Mouse (Mus musculus): ENCODE results near the gene Bicdl1.
A peak's percentile ranks its signal among the peaks of the same experiment; 100 is the strongest.

Gene Bicdl1

DNA sequence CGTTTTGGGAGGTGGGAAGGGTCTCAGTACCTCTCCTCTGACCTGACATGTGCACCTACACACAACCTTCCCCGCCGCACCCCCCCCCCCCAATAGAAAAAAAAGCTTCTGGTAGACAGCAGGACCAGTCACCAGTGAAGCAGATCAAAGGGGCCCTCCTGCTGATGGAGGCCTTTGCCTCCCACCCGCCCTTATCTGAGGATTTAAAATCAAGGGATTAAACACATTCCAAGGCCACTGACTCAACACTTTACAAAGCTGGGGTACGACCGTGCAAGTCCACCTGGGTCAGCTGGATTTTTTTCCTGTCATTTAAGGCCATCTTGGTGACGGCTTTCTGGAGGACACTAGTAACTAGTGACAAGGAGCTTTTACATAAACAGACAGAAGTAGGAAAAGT, 63.5 kb downstream of the Bicdl1 start:
- DNase-seq (ENCODE audit: low read depth, low spot score): no peak

DNA sequence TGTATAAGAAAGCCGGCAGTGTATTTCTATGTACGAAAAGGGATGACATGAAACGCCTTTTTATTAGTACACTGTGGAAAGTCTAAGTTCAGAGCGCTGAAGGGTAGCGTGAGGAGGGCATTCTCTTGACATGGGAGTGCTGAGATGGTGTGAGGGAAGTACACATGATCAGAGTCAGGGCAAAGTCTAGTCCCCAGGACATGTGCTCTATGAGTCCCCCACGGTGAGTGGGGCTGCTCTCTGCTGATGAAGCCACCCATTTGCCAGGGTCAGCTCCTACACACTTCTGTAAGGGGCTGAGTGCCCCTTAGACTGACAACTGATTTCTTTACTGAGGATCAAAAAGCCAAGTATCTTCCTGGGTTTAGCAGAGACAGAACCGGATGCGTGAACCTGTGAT, 64.2 kb downstream of the Bicdl1 start:
- DNase-seq (ENCODE audit: low read depth, low spot score): no peak

DNA sequence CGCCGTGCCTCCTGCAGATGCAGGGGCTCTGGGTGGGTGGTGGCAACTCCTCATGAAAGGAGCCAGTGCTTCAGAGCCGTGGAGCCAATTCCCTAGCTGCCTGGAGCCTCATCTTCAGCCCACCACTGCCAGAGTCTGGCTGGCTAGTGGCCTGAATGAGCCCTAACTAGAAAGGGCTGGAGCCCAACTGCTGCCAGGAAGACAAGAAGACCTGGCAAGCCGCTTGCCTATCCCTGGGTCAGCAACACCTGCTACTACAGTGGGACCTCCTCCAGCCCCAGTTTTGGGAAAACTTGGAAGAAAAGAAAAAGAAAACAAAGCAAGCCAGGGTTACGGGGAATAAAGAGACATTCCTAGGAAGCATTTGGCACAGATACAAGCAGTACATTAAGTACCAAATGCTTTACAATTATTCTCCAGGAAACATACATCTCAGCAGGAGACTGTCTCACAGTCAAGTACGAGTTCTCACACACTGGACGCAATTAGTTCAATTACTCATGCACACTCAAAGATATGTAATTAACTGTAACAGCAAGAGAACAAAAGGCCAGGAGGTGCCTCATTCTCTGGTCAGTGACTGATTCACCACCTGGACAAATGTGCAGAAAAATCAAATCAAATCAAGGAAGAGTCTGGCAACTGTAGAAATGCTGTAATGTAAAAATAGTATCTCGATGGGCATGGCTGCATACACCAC, 64.9 kb downstream of the Bicdl1 start:
- DNase-seq (ENCODE audit: low read depth, low spot score): no peak

GRCm38 (mm10) chr5:115662658-115663057, 68.8 kb downstream of the Bicdl1 start:
- DNase-seq (ENCODE audit: low read depth, low spot score): no peak

- no peak for DNase-seq (ENCODE audit: low read depth, low spot score)
These were observed 73.1 kb downstream of the Bicdl1 start for GRCm38 (mm10) chr5:115658352-115658751.

DNA sequence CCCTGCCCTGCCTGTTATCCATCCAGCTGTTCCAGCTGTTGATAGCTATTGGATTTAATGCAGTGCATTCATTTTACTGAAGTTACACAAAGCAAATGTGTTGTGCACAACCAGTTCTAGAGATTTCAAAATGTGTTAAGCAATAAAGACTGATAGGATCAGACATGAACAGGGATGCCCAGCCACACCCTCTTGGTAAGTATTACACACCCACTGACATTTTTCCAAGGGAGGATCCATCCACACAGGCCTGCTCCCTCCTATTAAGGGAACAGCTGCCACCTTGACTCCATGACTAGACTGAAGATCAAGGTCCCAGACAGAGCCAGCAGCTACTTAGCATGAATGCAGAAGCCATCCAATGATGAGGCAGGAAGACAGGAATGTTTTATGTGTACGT, 74.2 kb downstream of the Bicdl1 start:
- no peak for DNase-seq (ENCODE audit: low read depth, low spot score)

- no peak for DNase-seq (ENCODE audit: low read depth, low spot score)
These were observed 74.7 kb downstream of the Bicdl1 start for GRCm38 (mm10) chr5:115656677-115657076.

- DNase-seq (ENCODE audit: low read depth, low spot score): no peak
These were observed 77.6 kb downstream of the Bicdl1 start for GRCm38 (mm10) chr5:115653776-115654175.

GRCm38 (mm10) chr5:115652681-115653575, 78.5 kb downstream of the Bicdl1 start:
- peak; percentile 95 for DNase-seq (ENCODE audit: low read depth, low spot score)

- DNase-seq (ENCODE audit: low read depth, low spot score): no peak
These were observed 79.6 kb downstream of the Bicdl1 start for GRCm38 (mm10) chr5:115651821-115652220.

DNA sequence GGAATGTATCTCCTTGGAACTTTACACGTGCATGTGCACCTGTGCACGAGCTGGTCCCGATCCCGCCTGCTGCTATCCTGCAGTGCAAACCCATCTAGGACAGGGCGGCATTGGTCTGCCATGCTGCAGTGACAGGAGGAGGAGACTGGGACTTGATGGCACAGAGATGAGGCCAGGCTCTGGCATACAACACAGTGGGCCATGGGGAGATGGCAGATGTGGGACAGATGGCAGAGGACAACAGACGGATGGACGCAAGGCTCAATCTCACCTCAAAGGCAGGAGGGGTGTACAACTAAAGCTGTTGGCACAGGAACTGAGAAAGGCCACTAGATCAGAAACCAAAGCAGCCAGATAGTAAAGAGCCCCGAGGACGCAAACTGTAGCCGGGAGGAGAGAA, 80.5 kb downstream of the Bicdl1 start:
- no peak for DNase-seq (ENCODE audit: low read depth, low spot score)

DNA sequence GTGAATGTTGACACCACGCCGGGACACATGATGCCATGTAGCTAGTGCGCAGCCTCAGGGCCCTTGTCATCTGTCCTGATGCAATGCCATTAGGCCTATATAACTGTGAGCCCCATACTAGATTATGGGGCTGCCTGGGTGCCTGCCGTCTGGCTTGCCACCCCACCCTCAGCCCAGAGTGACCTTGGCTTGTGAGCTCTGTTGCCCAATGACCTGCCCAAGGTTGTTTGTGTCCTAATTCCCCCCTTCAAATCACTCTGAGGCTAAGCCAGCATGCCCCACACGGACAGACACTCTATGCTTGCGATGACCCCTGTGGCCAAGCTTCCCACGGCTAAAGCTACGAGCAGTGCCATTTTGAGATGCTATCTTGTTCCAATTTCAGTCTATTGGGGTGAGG, 81.7 kb downstream of the Bicdl1 start:
- no peak for DNase-seq (ENCODE audit: low read depth, low spot score)

DNA sequence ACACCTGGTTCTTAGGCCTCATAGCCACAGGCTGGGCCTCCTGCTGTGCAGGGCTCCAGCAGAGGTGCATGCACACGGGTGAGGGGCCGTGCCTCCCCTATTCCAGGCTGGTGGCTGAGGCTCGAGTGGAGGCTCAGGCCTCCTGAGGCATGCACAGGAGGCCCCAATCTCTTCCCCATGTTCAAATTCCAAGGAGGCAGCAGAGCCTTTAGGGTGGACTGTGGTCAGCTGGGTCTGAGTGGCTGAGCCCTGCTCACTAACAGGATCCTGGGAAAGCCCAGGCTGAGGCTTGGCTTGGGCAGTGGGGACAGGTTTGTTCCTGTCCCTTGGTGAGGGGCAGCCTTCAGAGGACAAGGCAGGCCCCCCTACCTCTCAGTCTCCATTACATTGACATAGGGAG, 82.5 kb downstream of the Bicdl1 start:
- DNase-seq (ENCODE audit: low read depth, low spot score): no peak

GRCm38 (mm10) chr5:115644192-115644591, 87.2 kb downstream of the Bicdl1 start:
- DNase-seq (ENCODE audit: low read depth, low spot score): no peak

GRCm38 (mm10) chr5:115635536-115635935, 95.9 kb downstream of the Bicdl1 start:
- DNase-seq (ENCODE audit: low read depth, low spot score): no peak

GRCm38 (mm10) chr5:115634046-115634445, 97.4 kb downstream of the Bicdl1 start:
- DNase-seq (ENCODE audit: low read depth, low spot score): no peak

DNA sequence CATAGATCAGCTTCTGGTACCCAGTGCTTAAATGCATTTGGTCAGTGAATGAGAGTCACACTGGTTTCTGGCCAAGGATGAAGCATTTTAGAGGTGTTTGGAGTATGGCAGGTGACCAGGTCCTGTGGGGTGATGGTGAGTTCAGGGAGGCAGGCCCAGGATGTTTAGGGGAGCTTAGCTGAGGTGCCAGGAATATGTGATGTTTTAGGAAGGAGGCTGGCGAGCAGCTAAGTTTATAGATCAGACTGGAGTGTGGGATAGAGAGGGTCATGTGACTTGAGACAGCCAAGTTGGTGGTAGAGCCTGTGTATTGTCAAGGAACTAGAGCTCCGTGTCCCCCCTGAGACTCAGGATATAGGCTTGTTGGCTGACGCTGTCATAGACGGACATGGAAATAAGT, 98.4 kb downstream of the Bicdl1 start:
- DNase-seq (ENCODE audit: low read depth, low spot score): no peak

DNA sequence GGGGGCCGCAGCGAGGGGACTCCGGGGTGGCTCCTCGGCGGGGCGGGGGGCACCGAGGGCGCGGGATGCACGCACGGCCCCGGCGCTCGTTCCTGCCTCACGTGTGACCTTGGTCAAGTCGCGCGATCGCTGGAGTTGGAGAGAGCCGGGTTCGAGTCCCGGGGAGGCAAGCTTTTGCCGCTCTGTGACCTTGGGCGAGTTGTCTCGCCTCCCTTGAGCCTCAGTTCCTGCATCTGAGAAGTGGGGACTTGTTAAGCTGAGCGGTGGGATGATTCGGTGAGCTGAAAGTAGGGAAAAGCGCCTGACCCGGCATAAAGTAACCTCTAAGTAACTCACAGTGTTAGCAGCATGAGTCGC, 99.1 kb downstream of the Bicdl1 start:
- no peak for DNase-seq (ENCODE audit: low read depth, low spot score)

GRCm38 (mm10) chr5:115631505-115632357, 99.7 kb downstream of the Bicdl1 start, which contains the start of gene Rab35:
Rab35 (plus strand) TSS chr5:115631908.
- peak; percentile 65 for DNase-seq (ENCODE audit: low read depth, low spot score)

- no peak for DNase-seq (ENCODE audit: low read depth, low spot score)
These were observed 101.1 kb downstream of the Bicdl1 start for GRCm38 (mm10) chr5:115630291-115630690.

DNA sequence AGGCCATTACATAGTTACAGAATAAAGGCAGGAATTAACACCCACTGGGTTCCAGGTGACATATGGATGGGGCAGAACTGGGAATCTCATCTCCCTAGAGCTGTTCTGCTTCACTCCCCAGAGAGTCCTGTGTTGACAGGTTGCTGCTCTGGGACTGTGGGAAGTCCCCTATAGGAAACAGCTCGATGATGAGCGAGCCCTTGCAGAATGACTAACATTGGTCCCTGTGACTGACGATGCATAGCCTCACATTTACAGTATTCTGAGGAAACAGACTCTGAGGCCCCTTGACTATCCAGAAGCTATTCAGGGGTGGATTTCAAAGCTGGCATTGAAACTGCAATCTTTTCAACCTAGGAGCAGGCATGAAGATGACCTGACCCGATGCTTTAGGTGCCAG, 101.7 kb downstream of the Bicdl1 start:
- no peak for DNase-seq (ENCODE audit: low read depth, low spot score)

- DNase-seq (ENCODE audit: low read depth, low spot score): no peak
These were observed 103.3 kb downstream of the Bicdl1 start for GRCm38 (mm10) chr5:115628083-115628482.
